Mouse (Mus musculus): Measurements from ENCODE around the gene Ypel3.
"Not testable (repeated sequence)": the region's sequence is repeated elsewhere in the genome, so short reads cannot be mapped to it uniquely, and the experiment has no call there.

The Ypel3 gene

GRCm38 (mm10) chr7:126767001-126767400 lies 9.8 kb upstream of the Ypel3 start:
- no peak for DNase-seq

- no peak for DNase-seq
Observed at GRCm38 (mm10) chr7:126770784-126771183, 6.0 kb upstream of the Ypel3 start.

GRCm38 (mm10) chr7:126773351-126773750 lies 3.4 kb upstream of the Ypel3 start:
- DNase-seq: peak; percentile 25

- peak; percentile 21 for DNase-seq
Observed at GRCm38 (mm10) chr7:126774463-126774862, 2.3 kb upstream of the Ypel3 start.

GRCm38 (mm10) chr7:126775185-126775977 lies 1.4 kb upstream of the Ypel3 start:
- peak; percentile 46 for DNase-seq

- DNase-seq: no peak
Observed at GRCm38 (mm10) chr7:126775978-126776234, 849 bp upstream of the Ypel3 start.

- DNase-seq: peak; percentile 74
Observed at GRCm38 (mm10) chr7:126777476-126777875, 721 bp downstream of the Ypel3 start.

GRCm38 (mm10) chr7:126778147-126778546 lies 1.4 kb downstream of the Ypel3 start:
- DNase-seq: peak; percentile 69

GRCm38 (mm10) chr7:126779101-126779500 lies 2.3 kb downstream of the Ypel3 start:
- DNase-seq: not testable (repeated sequence)

- DNase-seq: peak; percentile 88
Observed at GRCm38 (mm10) chr7:126779983-126780970, 3.5 kb downstream of the Ypel3 start.

- peak; percentile 63 for DNase-seq
Observed at GRCm38 (mm10) chr7:126780971-126781635, 4.3 kb downstream of the Ypel3 start, which contains the start of gene Tbx6. TSS of gene Tbx6 (plus strand) at chr7:126781483.

GRCm38 (mm10) chr7:126781661-126782370 lies 5.1 kb downstream of the Ypel3 start:
- no peak for DNase-seq

- no peak for DNase-seq
Observed at GRCm38 (mm10) chr7:126782693-126783092, 5.9 kb downstream of the Ypel3 start.

- DNase-seq: peak; percentile 56
Observed at GRCm38 (mm10) chr7:126784469-126784868, 7.7 kb downstream of the Ypel3 start.

GRCm38 (mm10) chr7:126785056-126785455 lies 8.3 kb downstream of the Ypel3 start:
- DNase-seq: no peak

- DNase-seq: no peak
Observed at GRCm38 (mm10) chr7:126786142-126786541, 9.4 kb downstream of the Ypel3 start.

GRCm38 (mm10) chr7:126789141-126789540 lies 12.4 kb downstream of the Ypel3 start:
- no peak for DNase-seq

GRCm38 (mm10) chr7:126791851-126792720 lies 15.3 kb downstream of the Ypel3 start, which contains the start of gene Ppp4c:
TSS of gene Ppp4c (minus strand) at chr7:126792496.
- peak; percentile 94 for DNase-seq

GRCm38 (mm10) chr7:126792721-126793443 lies 16.1 kb downstream of the Ypel3 start:
- DNase-seq: no peak

GRCm38 (mm10) chr7:126793456-126794270 lies 16.9 kb downstream of the Ypel3 start:
- DNase-seq: no peak
